Mouse (Mus musculus) spleen, adult 2 months (tissue): ENCODE results near the gene 6330409D20Rik. TPM values are rescaled to one million over a fixed set of nuclear protein-coding genes. Genes with fewer than 3 reads are reported as not detected.

Experiments
- DNase-seq, 2 experiments: peaks; one replicate each; pipeline versions ENCODE4 v3.0.0 to v3.0.0-alpha.2; 2012 to 2021; ENCODE audit warnings: low spot score in 2 of 2, low read depth in 1 of 2
- H3K27ac ChIP-seq: fragments of 200-500 bp; 2 replicates; pipeline ENCODE4 v1.5.1; 2012; ENCODE audit warnings: low read length, inconsistent platforms; ENCODE audit not compliant: insufficient read depth
- H3K27me3 ChIP-seq: fragments of 200-500 bp; 2 replicates; pipeline ENCODE4 v1.6.1; 2012; ENCODE audit warnings: mild to moderate bottlenecking, moderate library complexity, low read length, inconsistent platforms; ENCODE audit not compliant: control insufficient read depth, insufficient read depth
- H3K36me3 ChIP-seq: fragments of 200-500 bp; 2 replicates; pipeline ENCODE4 v1.6.1; 2012; ENCODE audit warnings: mild to moderate bottlenecking, low read length, inconsistent platforms; ENCODE audit not compliant: control insufficient read depth, insufficient read depth
- H3K4me1 ChIP-seq: fragments of 200-500 bp; 2 replicates; pipeline ENCODE4 v1.6.1; 2011; ENCODE audit warnings: inconsistent platforms; ENCODE audit not compliant: control insufficient read depth, insufficient read depth, insufficient read length
- H3K4me3 ChIP-seq: fragments of 200-500 bp; 2 replicates; pipeline ENCODE4 v1.5.1; 2011; ENCODE audit warnings: mild to moderate bottlenecking, inconsistent platforms; ENCODE audit not compliant: insufficient read depth, insufficient read length; ENCODE audit errors: extremely low read depth
- CTCF ChIP-seq: fragments of 200-500 bp; IDR thresholded peaks from 2 replicates; pipeline ENCODE4 v1.5.1; 2011; ENCODE audit warnings: mild to moderate bottlenecking, inconsistent platforms; ENCODE audit not compliant: insufficient read depth, insufficient read length, insufficient replicate concordance; ENCODE audit errors: extremely low read depth
- POLR2A ChIP-seq: fragments of 200-500 bp; IDR thresholded peaks from 2 replicates; pipeline ENCODE4 v1.6.1; 2011; ENCODE audit warnings: low read depth, low read length, inconsistent platforms
- WGBS: fragments of 180-500 bp; shearing (Covaris S2); methylation state at CpG from one replicate; pipeline ENCODE4 v1.1.7; 2018; 5-methylcytosine and 5-hydroxymethylcytosine counted together
- polyA plus RNA-seq: library from polyadenylated mRNA; depleted of rRNA; stranded (reverse); fragments of >200 nt; gene quantifications from 2 replicates; pipeline ENCODE4 v1.2.3, GENCODE M21; 2012; rRNA removed

Gene 6330409D20Rik
- 0.28 TPM in 1 of 2 replicates, not detected in the other for polyA plus RNA-seq

- Histone ChIP-seq H3K27ac (no peak within 1 kb of the TSS), H3K27me3 (no peaks in the 10 kb centered on the region), H3K4me3 (no peak within 1 kb of the TSS), H3K4me1 (no peaks in the 10 kb centered on the region; the same call in 1 of the 2 replicates), H3K36me3 (peaks cover 56% of the 10 kb centered on the region)
- TF ChIP-seq POLR2A (no peak), CTCF (no peak)
- WGBS: 82% methylated on average over 11 of the region's 11 CpGs
- no peak for DNase-seq
Observed at GRCm38 (mm10) chr2:32740916-32741272, at the start of gene 6330409D20Rik. Gene 6330409D20Rik (minus strand): TSS chr2:32741016.

GRCm38 (mm10) chr2:32788581-32788980 lies 47.8 kb upstream of the 6330409D20Rik start:
- no peak overlapping the region for H3K27ac ChIP-seq
- no peak for DNase-seq
- no peaks in the 10 kb centered on the region for H3K27me3 ChIP-seq
- no peak for TF ChIP-seq CTCF
- no peak for TF ChIP-seq POLR2A
- 91% methylated on average over 2 of the region's 2 CpGs for WGBS
- H3K4me1 ChIP-seq: no peaks in the 10 kb centered on the region; the same call in 1 of the 2 replicates
- H3K4me3 ChIP-seq: no peak overlapping the region
- H3K36me3 ChIP-seq: no peaks in the 10 kb centered on the region

GRCm38 (mm10) chr2:32787176-32787575 lies 46.4 kb upstream of the 6330409D20Rik start:
- Histone ChIP-seq H3K4me1 (no peaks in the 10 kb centered on the region; the same call in 1 of the 2 replicates), H3K36me3 (no peaks in the 10 kb centered on the region), H3K4me3 (no peak overlapping the region), H3K27ac (no peak overlapping the region), H3K27me3 (no peaks in the 10 kb centered on the region)
- WGBS: 63% methylated on average over 6 of the region's 6 CpGs
- TF ChIP-seq POLR2A (no peak), CTCF (no peak)
- no peak for DNase-seq

- Histone ChIP-seq H3K36me3 (no peaks in the 10 kb centered on the region), H3K27me3 (no peaks in the 10 kb centered on the region), H3K4me1 (no peaks in the 10 kb centered on the region; the same call in 1 of the 2 replicates), H3K4me3 (no peak within 1 kb of the TSS), H3K27ac (no peak within 1 kb of the TSS)
- TF ChIP-seq POLR2A (no peak), CTCF (no peak)
- DNase-seq: no peak
- WGBS: 79% methylated on average over 4 of the region's 4 CpGs
Observed at GRCm38 (mm10) chr2:32784048-32784681, 43.3 kb upstream of the 6330409D20Rik start, which contains the start of gene Cfap157. Gene Cfap157 (minus strand): TSS chr2:32784428.

- WGBS: 83% methylated on average over 6 of the region's 6 CpGs
- H3K4me3 ChIP-seq: no peak overlapping the region
- no peaks in the 10 kb centered on the region for H3K27me3 ChIP-seq
- H3K27ac ChIP-seq: no peak overlapping the region
- no peak for DNase-seq
- TF ChIP-seq POLR2A: no peak
- no peak for TF ChIP-seq CTCF
- H3K4me1 ChIP-seq: no peaks in the 10 kb centered on the region; the same call in 1 of the 2 replicates
- no peaks in the 10 kb centered on the region for H3K36me3 ChIP-seq
Observed at GRCm38 (mm10) chr2:32781710-32782109, 40.9 kb upstream of the 6330409D20Rik start.

- DNase-seq: no peak
- peaks cover 5% of the 10 kb centered on the region for H3K4me1 ChIP-seq
- 91% methylated on average over 6 of the region's 6 CpGs for WGBS
Observed at GRCm38 (mm10) chr2:32779714-32780113, 38.9 kb upstream of the 6330409D20Rik start.

GRCm38 (mm10) chr2:32779131-32779530 lies 38.3 kb upstream of the 6330409D20Rik start:
- peak in 1 of 2 experiments; percentile 45 for DNase-seq
- 27% methylated on average over 8 of the region's 8 CpGs for WGBS
- Histone ChIP-seq H3K36me3 (no peaks in the 10 kb centered on the region), H3K27ac (no peak overlapping the region), H3K4me3 (no peak overlapping the region), H3K4me1 (peaks cover 5% of the 10 kb centered on the region), H3K27me3 (no peaks in the 10 kb centered on the region)
- TF ChIP-seq CTCF (peak; percentile 68; the same call in 1 of the 2 replicates), POLR2A (no peak)

More at GRCm38 (mm10) chr2:32779714-32780113, 38.9 kb upstream of the 6330409D20Rik start:
- H3K4me3 ChIP-seq: no peak overlapping the region
- H3K36me3 ChIP-seq: no peaks in the 10 kb centered on the region
- no peak overlapping the region for H3K27ac ChIP-seq
- TF ChIP-seq POLR2A (no peak), CTCF (no peak)
- no peaks in the 10 kb centered on the region for H3K27me3 ChIP-seq
